Mouse (Mus musculus) embryonic fibroblast, embryonic 13.5 days (primary cell): ENCODE measurements around the gene Lrrc20. TPM values are rescaled to one million over a fixed set of nuclear protein-coding genes. Genes with fewer than 3 reads are reported as not detected.
A peak's percentile ranks its signal among the peaks of the same experiment; 100 is the strongest.

Source experiments
- H3K27ac ChIP-seq: 2 replicates; pipeline ENCODE4 v1.5.1; 2012; ENCODE audit warnings: low read length, control low read depth, inconsistent platforms; ENCODE audit not compliant: insufficient read depth
- H3K4me1 ChIP-seq: 2 replicates; pipeline ENCODE4 v1.6.1; 2011; ENCODE audit warnings: low read length; ENCODE audit not compliant: control insufficient read depth, insufficient read depth
- H3K4me3 ChIP-seq: 2 replicates; pipeline ENCODE4 v1.5.1; 2011; ENCODE audit warnings: mild to moderate bottlenecking, control low read depth, low read length; ENCODE audit not compliant: insufficient read depth
- CTCF ChIP-seq: IDR thresholded peaks from 2 replicates; pipeline ENCODE4 v1.5.1; 2011; ENCODE audit warnings: mild to moderate bottlenecking, control low read depth, low read length, moderate library complexity, borderline replicate concordance; ENCODE audit not compliant: insufficient read depth
- POLR2A ChIP-seq: IDR thresholded peaks from 2 replicates; pipeline ENCODE4 v1.6.1; 2011; ENCODE audit warnings: low read depth, mild to moderate bottlenecking, control low read depth, low read length, moderate library complexity
- polyA plus RNA-seq: library from polyadenylated mRNA; stranded (reverse); fragments of >200 nt; gene quantifications from 2 replicates; pipeline ENCODE4 v1.2.4, GENCODE M21; 2011; ENCODE audit warnings: low read depth; ENCODE audit not compliant: missing spikeins, insufficient read length

Lrrc20 gene
- polyA plus RNA-seq, 1 experiment = 10.0 TPM

DNA sequence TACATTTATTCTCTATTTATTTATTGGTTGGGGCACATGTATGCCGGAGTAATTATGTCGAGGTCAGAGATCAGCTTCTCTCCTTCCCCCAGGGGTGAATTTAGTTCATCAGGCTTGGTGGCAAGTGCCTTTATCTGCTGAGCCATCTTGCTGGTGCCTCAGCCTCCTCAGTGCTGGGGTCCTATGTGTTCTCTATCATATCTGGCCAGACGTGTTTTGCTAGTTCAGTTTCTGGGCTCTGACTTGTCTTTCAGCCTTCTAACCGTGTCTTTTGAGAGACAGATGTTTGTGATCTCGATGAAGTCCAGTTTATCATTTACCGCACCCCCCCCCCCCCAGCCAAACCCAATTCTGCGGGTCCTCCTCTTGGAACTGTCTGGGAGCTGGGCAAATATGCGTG lies 16.0 kb downstream of the Lrrc20 start:
- Histone ChIP-seq H3K4me3 (no peak overlapping the region), H3K4me1 (0 out of 2 replicates have a peak, but pooled peaks cover 4% of the 10 kb centered on the region), H3K27ac (no peak overlapping the region)
- TF ChIP-seq POLR2A = no peak
- no peak for TF ChIP-seq CTCF

DNA sequence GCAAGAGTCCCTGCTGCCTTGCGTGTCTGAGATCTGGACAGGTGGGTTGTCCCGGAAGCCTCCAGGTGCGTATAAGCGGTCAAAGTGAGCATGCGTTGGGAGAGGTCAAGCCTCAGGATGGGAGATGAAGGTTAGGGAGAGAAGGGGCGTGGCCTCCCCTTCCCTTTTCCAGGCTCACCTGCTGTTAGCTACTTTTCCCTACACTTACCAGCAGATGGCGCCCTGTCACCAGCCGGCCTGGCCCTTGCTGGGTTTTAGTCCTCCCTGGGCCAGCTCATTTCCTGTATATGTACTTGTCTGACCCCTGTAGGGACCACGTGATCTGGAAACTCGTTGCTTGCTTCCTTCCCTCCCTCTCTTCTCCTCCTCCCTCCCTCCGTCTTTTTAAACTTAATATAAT lies 16.4 kb downstream of the Lrrc20 start:
- Histone ChIP-seq H3K27ac (no peak overlapping the region), H3K4me3 (no peak overlapping the region), H3K4me1 (0 out of 2 replicates have a peak, but pooled peaks cover 4% of the 10 kb centered on the region)
- TF ChIP-seq CTCF (peak; percentile 87), POLR2A (no peak)

DNA sequence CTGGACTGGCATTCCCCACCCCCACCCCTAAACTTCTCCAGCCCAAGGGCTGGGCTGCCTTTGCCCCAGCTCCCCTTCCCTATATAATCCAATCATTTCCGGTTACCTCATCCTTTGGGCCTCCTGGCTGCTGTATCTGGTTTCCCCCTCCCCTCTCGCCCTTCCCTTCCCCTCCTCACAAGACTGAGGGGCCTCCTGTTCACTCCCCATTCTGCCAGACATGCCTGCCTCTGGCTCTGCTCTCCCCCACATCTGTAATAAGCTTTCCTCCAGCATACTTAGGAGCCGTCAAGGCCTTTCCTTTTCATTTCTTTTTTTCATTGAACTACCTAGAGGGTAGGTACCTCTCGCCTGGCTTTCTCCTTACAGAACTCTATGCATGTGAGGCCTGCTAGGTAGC lies 19.9 kb downstream of the Lrrc20 start:
- Histone ChIP-seq H3K4me3 (no peak overlapping the region), H3K27ac (no peak overlapping the region), H3K4me1 (0 out of 2 replicates have a peak, but pooled peaks cover 4% of the 10 kb centered on the region)
- no peak for TF ChIP-seq CTCF
- no peak for TF ChIP-seq POLR2A

DNA sequence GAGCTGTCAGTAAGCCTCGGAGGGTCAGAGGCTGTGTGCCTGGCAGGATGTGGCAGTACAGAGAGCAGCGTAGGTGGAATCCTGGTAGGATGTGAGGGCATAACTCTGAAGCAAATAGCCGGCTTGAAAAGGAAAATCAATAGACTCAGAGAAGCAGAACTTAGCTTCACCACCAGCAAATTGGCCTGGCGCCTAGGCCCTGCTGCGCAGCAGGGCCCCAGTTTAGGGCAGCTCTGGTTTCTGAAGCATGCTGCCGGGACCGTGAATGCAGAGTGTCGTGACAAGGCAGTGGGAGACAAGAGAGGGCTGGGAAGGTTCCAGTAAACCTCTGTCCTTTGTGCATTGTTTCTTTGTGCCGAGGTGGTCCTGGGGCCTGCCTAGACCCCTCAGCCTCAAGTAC lies 20.6 kb downstream of the Lrrc20 start:
- Histone ChIP-seq H3K4me1 (0 out of 2 replicates have a peak, but pooled peaks cover 4% of the 10 kb centered on the region), H3K4me3 (no peak overlapping the region), H3K27ac (no peak overlapping the region)
- TF ChIP-seq POLR2A (no peak), CTCF (no peak)

DNA sequence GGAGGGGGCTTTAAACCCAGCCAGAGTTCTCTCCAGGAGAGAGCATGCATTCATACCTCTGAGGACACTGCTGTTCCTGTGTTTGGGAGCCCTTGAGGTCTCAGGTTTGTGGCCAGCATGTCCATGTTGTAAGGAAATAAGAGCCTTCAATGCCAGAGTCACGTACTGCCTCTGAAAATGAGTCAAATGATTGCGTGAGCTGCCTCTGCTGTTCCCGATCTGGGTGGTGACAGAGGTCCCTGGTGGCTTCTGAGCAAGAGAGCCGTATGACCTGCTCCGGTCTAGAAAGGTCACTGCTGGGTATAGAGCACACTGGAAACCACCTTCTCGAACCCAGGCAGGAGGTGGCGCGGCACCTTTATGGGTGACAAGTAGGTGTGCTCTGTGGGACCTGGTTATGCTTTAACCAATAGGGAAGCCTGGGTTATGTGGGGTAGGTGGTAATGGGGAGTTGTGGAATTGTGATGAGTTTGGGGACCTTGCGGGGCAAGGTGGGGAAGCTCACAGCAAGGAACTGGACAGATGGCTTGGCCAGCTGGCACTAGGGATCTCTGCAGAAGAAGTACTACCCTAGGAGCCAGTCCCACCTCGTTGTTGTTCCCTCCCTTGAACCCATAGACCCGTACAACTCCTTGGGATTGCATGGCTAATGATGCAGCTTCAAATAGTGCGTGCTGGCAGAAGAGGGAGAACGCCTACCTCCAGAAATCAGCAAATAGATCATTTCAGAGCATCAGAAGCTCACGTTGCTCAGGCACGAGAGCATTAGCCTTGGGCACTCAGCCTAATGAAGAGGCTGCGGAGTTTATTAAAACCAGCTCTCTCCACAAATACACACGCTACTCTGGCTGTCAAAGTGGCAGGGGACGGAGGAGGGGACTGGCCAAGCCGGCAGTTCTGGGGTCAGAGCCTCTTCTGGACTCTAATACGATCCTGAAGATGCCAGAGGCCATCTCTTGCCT lies 24.2 kb downstream of the Lrrc20 start:
- TF ChIP-seq CTCF = no peak
- TF ChIP-seq POLR2A = no peak
- Histone ChIP-seq H3K27ac (no peak overlapping the region), H3K4me3 (no peak overlapping the region), H3K4me1 (0 out of 2 replicates have a peak, but pooled peaks cover 3% of the 10 kb centered on the region)

DNA sequence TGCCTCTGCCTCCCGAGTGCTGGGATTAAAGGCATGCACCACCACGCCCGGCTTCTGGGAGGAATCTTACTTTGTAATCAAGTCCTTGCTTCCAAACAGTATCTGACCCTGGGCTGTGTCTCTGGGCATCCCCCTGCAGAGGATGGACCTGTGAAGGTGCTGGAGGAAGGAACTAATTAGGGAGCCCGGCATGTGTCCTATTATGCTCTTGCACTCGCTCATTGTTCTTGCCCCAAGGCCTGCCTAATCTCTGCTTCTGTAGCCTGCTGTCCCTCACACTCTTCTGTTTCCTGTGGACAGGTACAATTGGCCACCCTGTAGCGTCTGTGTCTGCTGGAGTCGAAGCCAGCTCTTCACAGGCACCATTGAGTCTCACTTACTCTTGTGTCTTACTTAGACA lies 25.2 kb downstream of the Lrrc20 start:
- TF ChIP-seq CTCF = no peak
- TF ChIP-seq POLR2A = no peak
- Histone ChIP-seq H3K27ac (no peak overlapping the region), H3K4me3 (no peak overlapping the region), H3K4me1 (no peaks in the 10 kb centered on the region)

DNA sequence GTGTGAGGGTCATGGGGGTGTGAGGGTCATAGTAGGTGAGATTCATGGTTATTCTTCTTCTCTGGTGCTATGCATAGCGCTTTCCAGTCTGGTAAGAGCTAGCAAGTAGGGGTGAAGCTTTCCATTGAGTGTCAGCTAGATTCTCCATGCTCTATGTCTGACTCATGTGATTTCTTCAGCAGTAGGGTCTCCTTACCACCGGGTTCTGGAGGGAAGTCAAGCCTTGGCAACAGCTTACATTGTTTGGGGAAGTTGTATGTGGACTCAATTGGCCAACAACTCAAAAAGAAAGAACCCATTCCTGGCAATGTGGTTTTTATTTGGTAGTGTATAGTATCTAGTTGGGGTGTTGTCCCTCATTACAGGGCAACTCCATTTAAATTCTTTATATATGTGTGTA lies 28.5 kb downstream of the Lrrc20 start:
- no peak overlapping the region for H3K4me3 ChIP-seq
- H3K27ac ChIP-seq = no peak overlapping the region
- H3K4me1 ChIP-seq = peaks cover 5% of the 10 kb centered on the region
- no peak for TF ChIP-seq CTCF
- no peak for TF ChIP-seq POLR2A

DNA sequence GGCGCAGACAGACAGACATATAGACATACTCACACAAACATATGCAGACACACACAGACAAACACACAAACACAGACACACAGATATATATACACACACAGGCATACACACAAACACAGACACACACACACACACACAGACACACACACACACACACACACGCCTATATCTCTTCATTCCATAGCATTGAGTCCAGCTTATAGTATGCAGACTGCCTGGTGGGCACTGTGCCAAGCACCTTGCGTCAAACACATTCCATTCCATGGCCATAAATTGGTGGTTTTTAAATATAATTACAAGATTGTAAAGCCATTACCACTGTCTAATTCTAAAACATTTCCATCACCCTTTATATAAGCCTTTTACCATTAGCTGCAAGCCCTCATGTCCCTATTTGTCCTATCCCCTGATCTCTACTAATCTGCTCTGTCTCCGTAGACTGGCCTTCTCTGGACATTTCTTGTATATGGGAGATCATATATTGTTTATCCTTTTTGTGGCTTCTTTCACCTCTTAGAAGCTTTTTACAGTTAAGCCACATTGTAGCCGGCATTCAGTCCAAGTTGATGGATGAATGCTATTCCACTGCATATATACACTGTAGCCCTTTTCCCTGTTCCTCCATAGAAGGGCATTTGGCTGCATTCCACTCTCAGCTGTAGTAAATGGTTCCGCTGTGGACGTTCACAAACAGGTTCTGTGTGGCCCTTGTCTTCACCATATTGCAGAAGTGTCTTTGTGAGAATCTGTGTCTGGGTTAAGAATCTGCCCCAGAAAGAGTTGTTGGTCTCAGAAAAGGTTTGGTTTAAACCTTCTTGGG lies 31.0 kb downstream of the Lrrc20 start:
- no peak overlapping the region for H3K27ac ChIP-seq
- no peak overlapping the region for H3K4me3 ChIP-seq
- TF ChIP-seq CTCF = no peak
- TF ChIP-seq POLR2A = no peak
- H3K4me1 ChIP-seq = peaks cover 5% of the 10 kb centered on the region

DNA sequence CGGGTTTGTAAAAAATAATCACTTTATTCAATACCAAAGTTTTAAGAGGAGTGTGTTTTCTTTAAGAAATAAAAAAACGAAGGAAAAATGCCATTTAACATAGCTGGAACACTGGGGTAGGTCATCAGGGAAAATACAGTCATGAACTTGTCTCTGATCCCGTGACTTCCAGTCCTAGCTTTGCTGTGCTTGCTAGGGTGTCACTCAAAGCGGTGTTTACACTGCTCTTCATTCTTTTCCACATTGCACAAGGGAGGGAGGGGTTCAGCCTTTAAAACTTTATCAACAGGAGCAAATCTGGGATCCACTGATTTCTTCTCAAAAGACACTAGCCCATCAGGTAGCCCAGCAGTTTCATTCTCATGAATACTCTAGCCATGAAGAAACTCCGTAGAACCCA lies 34.3 kb downstream of the Lrrc20 start:
- no peak overlapping the region for H3K27ac ChIP-seq
- TF ChIP-seq CTCF (no peak), POLR2A (no peak)
- H3K4me3 ChIP-seq = no peak overlapping the region
- H3K4me1 ChIP-seq = peaks cover 5% of the 10 kb centered on the region

DNA sequence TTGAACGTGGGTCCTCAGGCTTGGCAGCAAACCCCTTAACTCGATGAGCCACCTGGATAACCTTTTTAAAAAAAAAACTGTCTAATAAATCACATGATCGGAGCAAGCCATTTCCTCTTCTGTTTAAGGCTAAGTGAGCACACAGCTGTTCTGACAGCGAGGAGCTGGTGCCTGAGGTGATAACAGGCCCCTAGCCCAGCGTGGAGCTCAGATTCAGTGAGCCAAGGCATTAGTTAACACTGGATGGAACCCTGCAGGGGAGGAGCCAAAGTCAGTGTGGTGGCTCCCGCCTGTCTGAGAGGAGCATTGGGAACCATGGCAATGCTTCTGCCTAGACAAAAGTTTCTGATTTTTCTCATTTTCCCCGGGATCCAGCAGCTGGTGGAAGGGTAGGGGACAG lies 35.2 kb downstream of the Lrrc20 start:
- H3K4me3 ChIP-seq = no peak overlapping the region
- TF ChIP-seq CTCF = no peak
- TF ChIP-seq POLR2A = no peak
- H3K27ac ChIP-seq = no peak overlapping the region
- peaks cover 5% of the 10 kb centered on the region for H3K4me1 ChIP-seq
